Mouse (Mus musculus) liver, embryonic 15.5 days (tissue): Measurements from ENCODE around the gene Hoxc5. TPM values are rescaled to one million over a fixed set of nuclear protein-coding genes. Genes with fewer than 3 reads are reported as not detected.

ENCODE experiments used
- ATAC-seq: fragments of 200-750 bp; cut with Nextera tagmentation; 2 replicates; pipeline ENCODE4 v1.8.0; 2017; ENCODE audit warnings: moderate number of reproducible peaks, mild to moderate bottlenecking, moderate library complexity; ENCODE audit not compliant: insufficient read depth
- H3K27ac ChIP-seq: fragments of 300-500 bp; sonication (generic); replicated peaks from 2 replicates; pipeline ENCODE4 v1.5.1; 2015; ENCODE audit warnings: mild to moderate bottlenecking, inconsistent platforms
- H3K27me3 ChIP-seq: fragments of 300-500 bp; sonication (generic); 2 replicates; pipeline ENCODE4 v1.6.1; 2015; ENCODE audit warnings: mild to moderate bottlenecking, inconsistent platforms
- H3K36me3 ChIP-seq: fragments of 300-500 bp; sonication (generic); replicated peaks from 2 replicates; pipeline ENCODE4 v1.6.1; 2015; ENCODE audit warnings: moderate library complexity, mild to moderate bottlenecking, inconsistent platforms
- H3K4me1 ChIP-seq: fragments of 300-500 bp; sonication (generic); replicated peaks from 2 replicates; pipeline ENCODE4 v1.6.1; 2015; ENCODE audit warnings: inconsistent platforms
- H3K4me2 ChIP-seq: fragments of 300-500 bp; sonication (generic); 2 replicates; pipeline ENCODE4 v1.6.1; 2015; ENCODE audit warnings: moderate library complexity, mild to moderate bottlenecking, inconsistent platforms
- H3K4me3 ChIP-seq: fragments of 300-500 bp; sonication (generic); replicated peaks from 2 replicates; pipeline ENCODE4 v1.5.1; 2015; ENCODE audit warnings: mild to moderate bottlenecking, inconsistent platforms
- H3K9ac ChIP-seq: fragments of 300-500 bp; sonication (generic); 2 replicates; pipeline ENCODE4 v1.6.1; 2015; ENCODE audit warnings: moderate library complexity, mild to moderate bottlenecking, inconsistent platforms
- H3K9me3 ChIP-seq: fragments of 300-500 bp; sonication (generic); replicated peaks from 2 replicates; pipeline ENCODE4 v1.6.1; 2016; ENCODE audit warnings: inconsistent platforms
- WGBS: fragments of 180-500 bp; shearing (Covaris S2); methylation state at CpG from one replicate; pipeline ENCODE4 v1.1.7; 2015; ENCODE audit warnings: mixed read lengths; ENCODE audit not compliant: insufficient replicate concordance; 5-methylcytosine and 5-hydroxymethylcytosine counted together
- polyA plus RNA-seq: library from polyadenylated mRNA; unstranded; fragments of >200 nt; fragmentation: Nextera tagmentation; extraction: Ambion mirVana; gene quantifications from 2 replicates; pipeline ENCODE4 v1.2.1, GENCODE M21; 2015

The Hoxc5 gene
- polyA plus RNA-seq, 1 experiment from 2014 or later = 0.22 TPM

DNA sequence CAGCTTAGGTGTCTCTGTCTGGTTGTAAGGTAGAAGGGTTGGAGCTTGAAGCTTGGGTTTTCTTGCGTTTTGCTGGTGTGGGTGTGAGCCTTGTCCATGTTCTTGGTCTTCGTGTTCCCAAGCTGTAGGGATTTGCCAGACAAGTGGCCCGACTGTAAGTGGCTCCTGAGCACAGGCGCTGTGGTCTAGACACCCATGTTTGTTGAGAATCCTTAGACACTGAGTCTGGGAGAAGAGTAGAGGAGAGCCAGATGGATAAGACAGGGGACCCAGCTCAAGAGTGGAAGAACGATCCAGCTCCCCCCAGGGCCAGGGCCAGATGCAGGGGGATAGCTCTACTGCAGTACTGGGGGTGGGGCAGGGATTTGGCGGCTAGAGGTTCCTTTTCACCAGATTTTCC, 5.5 kb downstream of the Hoxc5 start:
- 2% methylated on average over 6 of the region's 6 CpGs for WGBS
- no peaks in the 10 kb centered on the region for H3K9me3 ChIP-seq
- peaks cover 3% of the 10 kb centered on the region; the same call in 1 of the 2 replicates for H3K4me1 ChIP-seq
- H3K27ac ChIP-seq = no peak overlapping the region
- H3K4me3 ChIP-seq = no peak overlapping the region
- no peaks in the 10 kb centered on the region for H3K36me3 ChIP-seq
- H3K9ac ChIP-seq = no peak overlapping the region
- H3K27me3 ChIP-seq = peaks cover 99% of the 10 kb centered on the region
- no peak for ATAC-seq
- H3K4me2 ChIP-seq = no peak overlapping the region

DNA sequence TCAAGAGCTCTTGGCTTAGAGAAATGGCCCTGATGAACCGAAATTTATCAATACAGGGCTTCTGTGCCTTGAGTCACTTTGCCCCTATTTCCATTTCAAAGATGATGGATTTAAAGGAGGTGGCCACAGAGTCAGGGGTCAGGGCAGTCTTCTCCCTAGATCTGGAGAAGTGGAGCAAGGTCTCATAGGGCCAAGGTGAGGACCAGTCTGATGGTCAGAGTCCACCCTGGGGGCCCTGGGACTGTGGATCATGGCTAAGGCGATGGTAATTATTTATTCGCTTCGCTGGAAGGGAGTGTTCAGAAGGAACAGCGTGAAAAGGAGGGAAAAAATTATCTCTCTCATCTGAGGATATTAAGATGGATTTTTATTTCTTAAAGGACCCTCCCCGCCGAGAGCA, 7.8 kb downstream of the Hoxc5 start:
- H3K9me3 ChIP-seq = no peaks in the 10 kb centered on the region
- H3K27me3 ChIP-seq = peaks cover 100% of the 10 kb centered on the region
- H3K27ac ChIP-seq = no peak overlapping the region
- 4% methylated on average over 7 of the region's 7 CpGs for WGBS
- ATAC-seq = no peak
- H3K4me1 ChIP-seq = peaks cover 3% of the 10 kb centered on the region; the same call in 1 of the 2 replicates
- H3K36me3 ChIP-seq = no peaks in the 10 kb centered on the region
- H3K4me3 ChIP-seq = no peak overlapping the region
- H3K4me2 ChIP-seq = no peak overlapping the region
- H3K9ac ChIP-seq = no peak overlapping the region

DNA sequence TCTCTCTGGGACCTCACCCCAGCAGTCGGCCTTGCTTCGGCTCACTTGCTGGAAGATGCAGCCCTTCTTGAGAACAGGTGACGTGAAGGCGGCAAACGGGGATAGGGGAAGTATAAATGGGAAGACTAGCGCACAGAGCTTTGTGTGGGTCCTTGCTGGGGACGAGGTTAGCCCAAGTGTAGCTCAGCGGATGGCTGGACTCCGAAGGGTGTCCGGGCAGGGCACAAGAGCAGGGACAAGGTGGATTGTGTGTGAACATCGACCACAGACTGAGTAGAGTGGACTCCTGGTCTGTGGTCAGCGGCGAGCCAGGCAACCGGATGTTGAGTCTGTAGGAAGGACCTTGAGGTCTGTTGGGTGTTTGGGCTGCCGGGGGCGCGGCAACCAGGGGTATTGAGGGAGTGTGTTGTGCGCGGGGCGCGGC, 8.5 kb downstream of the Hoxc5 start:
- no peaks in the 10 kb centered on the region for H3K36me3 ChIP-seq
- peaks cover 3% of the 10 kb centered on the region; the same call in 1 of the 2 replicates for H3K4me1 ChIP-seq
- no peak overlapping the region for H3K4me2 ChIP-seq
- no peaks in the 10 kb centered on the region for H3K9me3 ChIP-seq
- no peak overlapping the region for H3K4me3 ChIP-seq
- no peak overlapping the region for H3K9ac ChIP-seq
- no peak for ATAC-seq
- peaks cover 100% of the 10 kb centered on the region for H3K27me3 ChIP-seq
- H3K27ac ChIP-seq = no peak overlapping the region
- WGBS = under 1% methylated on average over 21 of the region's 21 CpGs

DNA sequence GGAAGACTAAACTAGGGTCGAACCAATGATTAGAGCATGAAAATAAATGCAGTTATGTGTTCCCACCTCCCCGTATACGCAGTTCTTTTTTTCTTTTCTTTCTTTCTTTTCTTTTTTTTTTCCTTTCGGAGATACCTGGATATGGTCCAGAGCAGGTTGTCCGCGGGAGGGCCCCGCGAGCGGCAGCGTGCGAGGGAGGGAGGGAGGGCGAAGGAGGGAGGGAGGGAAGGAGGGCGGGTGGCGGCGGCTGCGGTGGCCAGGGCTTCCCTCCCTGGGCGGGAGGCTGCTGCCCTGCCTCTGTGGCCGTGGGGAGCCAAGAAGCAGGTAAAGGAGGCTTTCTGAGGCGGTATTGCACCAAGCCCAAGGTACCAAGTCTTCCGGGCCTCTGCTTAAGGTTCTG, 8.9 kb downstream of the Hoxc5 start, which contains the start of gene Hoxc9:
Gene Hoxc9, plus strand, starts transcription at position 269 of the 400 bp plus-strand sequence.
- Histone ChIP-seq H3K4me1 (peaks cover 3% of the 10 kb centered on the region; the same call in 1 of the 2 replicates), H3K27me3 (peaks cover 100% of the 10 kb centered on the region), H3K4me2 (peak within 1 kb of the TSS; percentile 30), H3K9ac (no peak within 1 kb of the TSS), H3K9me3 (no peaks in the 10 kb centered on the region), H3K36me3 (no peaks in the 10 kb centered on the region), H3K4me3 (peak within 1 kb of the TSS; percentile 8; the same call in 1 of the 2 replicates), H3K27ac (no peak within 1 kb of the TSS)
- WGBS = under 1% methylated on average over 18 of the region's 20 CpGs
- ATAC-seq = no peak

DNA sequence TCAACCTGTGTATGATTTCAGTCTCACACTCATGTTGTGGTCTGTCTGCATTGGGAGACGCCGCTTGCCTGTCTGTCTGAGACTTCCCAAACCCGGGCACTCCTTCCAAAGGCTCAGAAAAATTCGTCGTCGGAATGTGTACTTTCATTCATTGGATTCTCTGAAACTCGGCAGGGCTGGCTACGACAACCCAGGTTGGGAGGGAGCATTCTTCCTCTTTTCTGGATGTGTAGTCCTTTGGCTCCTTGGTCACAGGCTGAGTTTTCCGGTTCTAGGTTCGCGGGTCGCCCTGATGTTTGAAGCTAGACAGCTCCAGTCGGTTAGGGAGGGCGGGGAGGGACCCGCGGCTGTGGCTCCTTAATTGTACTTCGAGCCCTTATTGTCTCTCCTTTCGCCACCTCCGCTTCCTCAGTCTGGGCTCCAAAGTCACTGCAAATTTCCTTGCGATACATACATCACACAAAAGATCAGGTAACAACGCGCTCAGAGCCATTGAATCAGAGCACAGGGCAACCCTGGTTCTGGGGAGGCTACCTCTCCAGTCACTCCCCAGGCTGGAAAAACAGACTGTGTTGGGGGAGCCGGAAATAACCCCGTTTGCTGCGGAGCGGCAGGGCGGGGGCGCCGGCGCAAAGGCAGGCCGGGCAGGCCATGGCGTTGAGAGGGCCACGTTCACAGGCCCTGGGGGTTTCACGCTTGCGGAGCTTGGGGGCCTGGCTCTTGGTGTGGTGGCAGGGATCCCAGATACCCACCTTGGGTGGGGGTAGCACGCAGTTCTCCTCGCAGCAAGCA, 9.6 kb downstream of the Hoxc5 start:
- H3K9ac ChIP-seq = no peak overlapping the region
- H3K9me3 ChIP-seq = no peaks in the 10 kb centered on the region
- H3K27me3 ChIP-seq = peaks cover 100% of the 10 kb centered on the region
- 2% methylated on average over 37 of the region's 37 CpGs for WGBS
- no peak overlapping the region for H3K27ac ChIP-seq
- ATAC-seq = no peak
- H3K4me1 ChIP-seq = peaks cover 6% of the 10 kb centered on the region; the same call in 1 of the 2 replicates
- no peaks in the 10 kb centered on the region for H3K36me3 ChIP-seq
- H3K4me3 ChIP-seq = peak overlapping the region; percentile 8; the same call in 1 of the 2 replicates
- H3K4me2 ChIP-seq = peak overlapping the region; percentile 30

DNA sequence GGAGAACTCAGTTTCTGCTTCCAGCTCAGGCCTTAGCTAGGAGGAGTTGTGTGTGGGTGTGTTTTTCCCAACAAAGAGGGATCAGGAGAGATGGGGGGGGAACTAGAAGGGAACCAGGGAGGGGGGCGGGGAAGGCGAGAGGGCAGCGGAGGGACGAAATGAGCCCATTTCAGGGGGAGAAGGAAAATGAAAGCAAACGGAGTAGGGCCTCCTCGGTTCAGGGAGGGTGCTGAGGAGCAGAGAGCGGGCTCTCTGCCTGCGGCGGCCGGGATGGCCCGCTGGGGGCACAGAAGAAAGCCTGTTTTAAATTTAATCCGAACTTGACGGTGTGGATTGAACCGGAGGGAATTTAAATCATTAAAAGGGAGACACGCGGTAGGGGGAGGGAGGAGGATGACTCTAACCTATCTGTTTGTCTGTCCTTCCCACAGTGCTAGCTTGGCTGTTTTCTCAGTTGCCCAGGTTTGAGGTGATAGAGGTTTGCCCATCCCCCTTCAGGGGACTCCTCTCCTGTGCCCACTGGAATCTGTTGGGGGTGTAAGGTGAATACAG, 10.3 kb downstream of the Hoxc5 start:
- Histone ChIP-seq H3K9ac (no peak overlapping the region), H3K4me2 (peak overlapping the region; percentile 30), H3K27ac (no peak overlapping the region), H3K36me3 (no peaks in the 10 kb centered on the region), H3K4me1 (peaks cover 6% of the 10 kb centered on the region; the same call in 1 of the 2 replicates), H3K27me3 (peaks cover 100% of the 10 kb centered on the region), H3K4me3 (peak overlapping the region; percentile 8; the same call in 1 of the 2 replicates), H3K9me3 (no peaks in the 10 kb centered on the region)
- no peak for ATAC-seq
- WGBS = 4% methylated on average over 16 of the region's 16 CpGs

DNA sequence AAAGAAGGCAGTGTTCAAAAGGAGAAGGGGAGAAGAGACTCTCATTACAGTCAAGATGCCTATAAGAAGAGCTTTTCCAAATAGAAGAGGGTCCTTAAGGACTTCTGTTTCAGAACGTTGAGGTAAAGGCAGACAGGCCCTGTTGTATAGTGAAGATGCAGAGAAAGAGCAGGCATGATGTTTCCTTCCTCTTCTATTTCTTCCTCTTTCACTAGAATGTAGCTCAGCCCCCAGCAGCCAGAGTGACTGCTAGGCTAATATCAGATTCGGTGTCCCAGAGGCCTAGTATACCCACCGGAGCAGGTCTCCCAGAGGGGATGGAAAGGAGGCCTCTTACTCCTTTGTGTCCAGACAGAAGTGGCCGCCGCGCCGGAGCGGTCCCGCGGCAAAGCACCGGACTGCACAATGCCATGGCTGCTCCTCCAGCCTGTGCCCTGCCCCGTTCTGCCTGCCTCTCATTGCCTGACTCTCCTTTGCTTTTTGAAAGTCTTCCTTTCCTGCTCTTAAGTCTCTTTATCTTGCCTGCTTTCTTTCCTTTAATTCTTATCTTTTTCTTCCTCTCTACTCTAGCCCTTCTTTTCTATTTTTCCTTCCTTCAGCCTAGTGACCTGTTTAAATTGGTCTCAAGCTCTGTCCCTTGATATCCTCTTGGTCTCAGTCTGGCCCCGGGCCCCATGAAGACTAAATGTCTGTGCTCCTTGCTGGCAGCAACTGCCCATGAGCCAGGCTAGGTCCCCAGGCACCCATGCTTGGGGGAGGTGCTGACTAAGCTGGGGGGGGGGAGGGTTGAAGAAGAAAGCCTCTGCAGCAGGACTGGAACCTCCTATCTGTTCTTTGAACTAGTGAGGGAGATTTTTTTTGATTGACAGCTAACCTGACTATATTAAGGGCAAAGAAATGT, 11.6 kb downstream of the Hoxc5 start:
- Histone ChIP-seq H3K4me1 (peaks cover 6% of the 10 kb centered on the region; the same call in 1 of the 2 replicates), H3K36me3 (no peaks in the 10 kb centered on the region), H3K4me2 (no peak overlapping the region), H3K27me3 (peaks cover 100% of the 10 kb centered on the region), H3K9ac (no peak overlapping the region), H3K27ac (no peak overlapping the region), H3K9me3 (no peaks in the 10 kb centered on the region), H3K4me3 (no peak overlapping the region)
- 2% methylated on average over 13 of the region's 13 CpGs for WGBS
- ATAC-seq = no peak

DNA sequence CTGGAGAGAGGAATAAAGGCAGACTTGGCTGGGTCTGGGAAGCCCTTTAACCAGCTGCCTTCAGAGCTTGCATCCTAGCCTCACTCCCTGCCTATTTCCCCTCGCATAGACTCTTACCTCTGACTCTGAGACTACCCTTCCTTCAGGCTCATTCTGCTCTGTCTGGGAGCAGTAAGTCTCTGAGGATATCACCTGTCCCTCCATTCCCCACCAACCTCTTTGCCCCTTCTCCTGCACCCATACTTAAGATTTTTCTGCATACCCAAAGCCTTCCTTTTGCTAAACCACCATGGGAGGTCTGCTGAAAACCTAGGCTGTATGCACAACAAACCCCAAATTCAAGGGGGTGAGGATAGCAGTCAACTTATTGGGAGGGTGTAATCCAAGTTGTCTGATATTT, 12.7 kb downstream of the Hoxc5 start:
- no peak overlapping the region for H3K4me3 ChIP-seq
- WGBS = 3% methylated on average over 1 of the region's 1 CpGs
- no peak for ATAC-seq

DNA sequence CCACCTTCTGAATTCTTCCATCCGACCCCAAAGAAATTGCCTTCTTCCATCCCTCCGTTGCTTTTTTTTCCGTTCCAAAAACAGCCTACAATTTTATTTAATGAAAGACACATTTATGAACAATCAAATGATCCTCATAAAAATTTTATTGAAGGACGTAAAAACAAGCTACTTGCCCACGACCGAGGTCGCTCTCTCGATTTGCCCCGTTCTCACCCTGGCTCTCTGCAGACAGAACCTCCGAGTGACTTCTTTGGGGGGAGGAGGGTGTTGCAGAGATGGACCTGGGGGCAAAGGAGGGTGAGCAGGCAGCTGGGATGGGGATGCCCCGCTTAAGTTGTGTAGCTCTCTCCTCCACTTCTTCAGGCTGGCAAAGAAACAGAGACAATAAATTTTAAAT, 13.1 kb downstream of the Hoxc5 start:
- no peak overlapping the region for H3K9ac ChIP-seq
- H3K4me3 ChIP-seq = no peak overlapping the region
- H3K27me3 ChIP-seq = peaks cover 100% of the 10 kb centered on the region
- no peaks in the 10 kb centered on the region for H3K36me3 ChIP-seq
- H3K4me1 ChIP-seq = peaks cover 6% of the 10 kb centered on the region; the same call in 1 of the 2 replicates
- WGBS = 5% methylated on average over 11 of the region's 11 CpGs
- H3K27ac ChIP-seq = no peak overlapping the region
- H3K4me2 ChIP-seq = no peak overlapping the region
- no peaks in the 10 kb centered on the region for H3K9me3 ChIP-seq
- ATAC-seq = no peak

More for the DNA sequence above, 12.7 kb downstream of the Hoxc5 start:
- Histone ChIP-seq H3K4me1 (peaks cover 6% of the 10 kb centered on the region; the same call in 1 of the 2 replicates), H3K36me3 (no peaks in the 10 kb centered on the region), H3K9ac (no peak overlapping the region), H3K4me2 (no peak overlapping the region), H3K9me3 (no peaks in the 10 kb centered on the region), H3K27me3 (peaks cover 100% of the 10 kb centered on the region), H3K27ac (no peak overlapping the region)

DNA sequence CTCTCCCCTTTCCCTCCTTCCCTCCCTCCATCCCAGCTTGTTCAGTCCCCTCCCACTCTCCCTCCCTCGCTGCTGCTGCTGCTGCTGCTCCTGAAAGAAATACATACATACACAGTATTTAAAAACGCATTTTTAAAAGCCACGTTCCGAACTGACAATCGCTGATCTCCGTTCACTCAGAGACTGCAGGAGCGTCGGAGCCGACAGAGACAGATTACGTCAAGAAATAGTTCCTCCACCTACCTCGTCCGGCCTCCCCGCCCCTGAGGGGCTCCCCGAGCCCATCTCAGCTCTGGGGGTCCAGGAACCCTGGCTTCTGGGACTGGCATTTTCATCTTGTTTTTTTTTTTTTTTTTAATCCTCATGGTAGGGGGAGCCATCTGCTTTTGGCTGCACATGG, 13.7 kb downstream of the Hoxc5 start:
- Histone ChIP-seq H3K27ac (no peak overlapping the region), H3K9me3 (no peaks in the 10 kb centered on the region), H3K9ac (no peak overlapping the region), H3K36me3 (no peaks in the 10 kb centered on the region), H3K27me3 (peaks cover 100% of the 10 kb centered on the region), H3K4me2 (no peak overlapping the region), H3K4me1 (peaks cover 6% of the 10 kb centered on the region; the same call in 1 of the 2 replicates), H3K4me3 (no peak overlapping the region)
- 1% methylated on average over 14 of the region's 14 CpGs for WGBS
- ATAC-seq = no peak
